Mouse (Mus musculus) neural tube, embryonic 14.5 days (tissue): Measurements from ENCODE around the gene Cutc. TPM values are rescaled to one million over a fixed set of nuclear protein-coding genes. Genes with fewer than 3 reads are reported as not detected.

Experiments used
- ATAC-seq: fragments of 200-750 bp; cut with Nextera tagmentation; 2 replicates; pipeline ENCODE4 v1.8.0; 2017; ENCODE audit warnings: low read depth, mild to moderate bottlenecking, moderate TSS enrichment, moderate library complexity
- H3K27ac ChIP-seq: fragments of 300-500 bp; sonication (generic); 2 replicates; pipeline ENCODE4 v1.5.1; 2014; ENCODE audit warnings: low read depth, mild to moderate bottlenecking, control low read depth, low read length, moderate library complexity, mixed read lengths
- H3K27me3 ChIP-seq: fragments of 300-500 bp; sonication (generic); 2 replicates; pipeline ENCODE4 v1.6.1; 2014; ENCODE audit warnings: low read length; ENCODE audit not compliant: control insufficient read depth, insufficient read depth
- H3K36me3 ChIP-seq: fragments of 300-500 bp; sonication (generic); 2 replicates; pipeline ENCODE4 v1.6.1; 2014; ENCODE audit warnings: low read length, mixed read lengths; ENCODE audit not compliant: control insufficient read depth, insufficient read depth
- H3K4me1 ChIP-seq: fragments of 300-500 bp; sonication (generic); 2 replicates; pipeline ENCODE4 v1.6.1; 2014; ENCODE audit warnings: low read length; ENCODE audit not compliant: control insufficient read depth, insufficient read depth
- H3K4me2 ChIP-seq: fragments of 300-500 bp; sonication (generic); 2 replicates; pipeline ENCODE4 v1.6.1; 2014; ENCODE audit warnings: mild to moderate bottlenecking, low read depth, low read length, control low read depth
- H3K4me3 ChIP-seq: fragments of 300-500 bp; sonication (generic); 2 replicates; pipeline ENCODE4 v1.5.1; 2014; ENCODE audit warnings: low read depth, low read length, control low read depth, mixed read lengths
- H3K9ac ChIP-seq: fragments of 300-500 bp; sonication (generic); replicated peaks from 2 replicates; pipeline ENCODE4 v1.6.1; 2014; ENCODE audit warnings: low read depth, mild to moderate bottlenecking, control low read depth, low read length, mixed read lengths
- H3K9me3 ChIP-seq: fragments of 300-500 bp; sonication (generic); 2 replicates; pipeline ENCODE4 v1.6.1; 2016; ENCODE audit warnings: low read length; ENCODE audit not compliant: control insufficient read depth
- WGBS: fragments of 180-500 bp; shearing (Covaris S2); extraction: QIAGEN DNeasy Blood & Tissue Kit; methylation state at CpG from one replicate; pipeline ENCODE4 v1.1.7; 2014; 5-methylcytosine and 5-hydroxymethylcytosine counted together
- polyA plus RNA-seq: library from polyadenylated mRNA; unstranded; fragments of >200 nt; fragmentation: Nextera tagmentation; extraction: Ambion mirVana; gene quantifications from 2 replicates; pipeline ENCODE4 v1.2.1, GENCODE M21; 2014

Gene Cutc
- polyA plus RNA-seq, 1 experiment from 2014 or later = 6.5 TPM

GRCm38 (mm10) chr19:43743401-43743800, 9.4 kb upstream of the Cutc start:
- H3K4me2 ChIP-seq = no peak overlapping the region
- H3K9me3 ChIP-seq = no peaks in the 10 kb centered on the region
- no peak overlapping the region for H3K4me3 ChIP-seq
- H3K36me3 ChIP-seq = peaks cover 56% of the 10 kb centered on the region
- no peak overlapping the region for H3K9ac ChIP-seq
- WGBS = over 99% methylated on average over 7 of the region's 7 CpGs
- ATAC-seq = no peak
- H3K4me1 ChIP-seq = no peaks in the 10 kb centered on the region
- no peaks in the 10 kb centered on the region for H3K27me3 ChIP-seq
- no peak overlapping the region for H3K27ac ChIP-seq

GRCm38 (mm10) chr19:43745740-43746139, 7.1 kb upstream of the Cutc start:
- 95% methylated on average over 3 of the region's 3 CpGs for WGBS

DNA sequence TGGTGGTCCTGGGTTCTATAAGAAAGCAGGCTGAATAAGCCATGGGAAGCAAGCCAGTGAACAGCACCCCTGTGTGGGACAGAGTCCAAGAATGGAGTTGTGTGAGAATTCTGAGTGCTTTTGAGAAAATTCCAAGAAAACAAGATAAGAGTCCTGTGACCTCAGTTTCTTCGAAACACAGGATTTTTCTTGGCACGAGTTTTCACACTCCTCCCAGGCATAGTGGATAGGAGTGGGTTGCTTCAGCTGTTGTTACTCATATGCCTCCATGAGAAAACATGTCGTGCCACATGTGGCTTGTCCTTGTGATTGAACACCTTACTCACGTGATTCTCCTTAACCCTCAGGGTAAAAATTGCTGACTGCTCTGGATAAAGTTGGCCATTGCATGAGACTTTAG, 4.9 kb upstream of the Cutc start:
- no peak overlapping the region for H3K4me2 ChIP-seq
- peaks cover 35% of the 10 kb centered on the region for H3K36me3 ChIP-seq
- no peaks in the 10 kb centered on the region for H3K4me1 ChIP-seq
- no peaks in the 10 kb centered on the region for H3K27me3 ChIP-seq
- no peak for ATAC-seq
- no peaks in the 10 kb centered on the region for H3K9me3 ChIP-seq
- 93% methylated on average over 4 of the region's 4 CpGs for WGBS
- H3K27ac ChIP-seq = no peak overlapping the region
- no peak overlapping the region for H3K4me3 ChIP-seq
- H3K9ac ChIP-seq = no peak overlapping the region

More at GRCm38 (mm10) chr19:43745740-43746139, 7.1 kb upstream of the Cutc start:
- H3K9ac ChIP-seq = no peak overlapping the region
- no peaks in the 10 kb centered on the region for H3K9me3 ChIP-seq
- H3K4me2 ChIP-seq = no peak overlapping the region
- no peak overlapping the region for H3K4me3 ChIP-seq
- H3K36me3 ChIP-seq = peaks cover 46% of the 10 kb centered on the region
- no peaks in the 10 kb centered on the region for H3K4me1 ChIP-seq
- no peak for ATAC-seq
- no peak overlapping the region for H3K27ac ChIP-seq
- no peaks in the 10 kb centered on the region for H3K27me3 ChIP-seq

DNA sequence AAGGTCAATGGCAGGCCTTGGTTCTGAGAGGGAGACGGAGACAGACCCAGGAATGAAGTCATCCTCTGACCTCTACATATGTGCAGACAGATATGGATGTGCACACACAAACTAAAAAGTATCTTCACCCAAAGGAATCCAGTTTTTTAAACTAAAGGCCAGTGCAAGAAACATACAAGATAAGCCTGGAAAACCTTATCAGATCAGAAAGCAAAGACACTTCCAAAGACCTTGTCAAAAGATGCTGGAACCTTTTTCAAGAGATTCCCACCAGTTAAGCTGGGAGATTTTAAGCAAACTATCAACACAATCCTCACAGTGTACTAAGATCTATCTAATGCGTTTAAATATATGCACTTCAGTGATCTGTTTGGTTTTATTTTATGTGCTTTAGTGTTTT, 2.8 kb upstream of the Cutc start:
- Histone ChIP-seq H3K9me3 (no peaks in the 10 kb centered on the region), H3K4me3 (no peak overlapping the region), H3K4me2 (no peak overlapping the region), H3K27me3 (no peaks in the 10 kb centered on the region), H3K4me1 (no peaks in the 10 kb centered on the region), H3K9ac (no peak overlapping the region), H3K27ac (no peak overlapping the region), H3K36me3 (peaks cover 28% of the 10 kb centered on the region)
- no peak for ATAC-seq
- 89% methylated on average over 2 of the region's 2 CpGs for WGBS

- WGBS = 1% methylated on average over 23 of the region's 24 CpGs
These were observed 535 bp downstream of the Cutc start for GRCm38 (mm10) chr19:43753226-43753835.

GRCm38 (mm10) chr19:43754237-43754636, 1.4 kb downstream of the Cutc start:
- Histone ChIP-seq H3K4me1 (no peaks in the 10 kb centered on the region), H3K27me3 (no peaks in the 10 kb centered on the region), H3K27ac (no peak overlapping the region), H3K4me3 (no peak overlapping the region), H3K4me2 (no peak overlapping the region), H3K9ac (no peak overlapping the region), H3K9me3 (no peaks in the 10 kb centered on the region), H3K36me3 (no peaks in the 10 kb centered on the region)
- ATAC-seq = no peak
- WGBS = 78% methylated on average over 2 of the region's 2 CpGs

More at GRCm38 (mm10) chr19:43753226-43753835, 535 bp downstream of the Cutc start:
- H3K4me1 ChIP-seq = no peaks in the 10 kb centered on the region
- H3K4me3 ChIP-seq = peak overlapping the region; percentile 64
- no peaks in the 10 kb centered on the region for H3K27me3 ChIP-seq
- H3K27ac ChIP-seq = peak overlapping the region; percentile 92
- peak overlapping the region; percentile 75 for H3K4me2 ChIP-seq
- peak overlapping the region; percentile 65 for H3K9ac ChIP-seq
- H3K9me3 ChIP-seq = no peaks in the 10 kb centered on the region
- peaks cover 8% of the 10 kb centered on the region; the same call in 1 of the 2 replicates for H3K36me3 ChIP-seq
- peak; percentile 90 for ATAC-seq

- Histone ChIP-seq H3K9ac (no peak overlapping the region), H3K36me3 (no peaks in the 10 kb centered on the region), H3K4me3 (no peak overlapping the region), H3K4me1 (no peaks in the 10 kb centered on the region), H3K4me2 (no peak overlapping the region), H3K9me3 (no peaks in the 10 kb centered on the region), H3K27ac (no peak overlapping the region), H3K27me3 (no peaks in the 10 kb centered on the region)
- 76% methylated on average over 2 of the region's 2 CpGs for WGBS
- no peak for ATAC-seq
These were observed 2.1 kb downstream of the Cutc start for GRCm38 (mm10) chr19:43754872-43755271.

DNA sequence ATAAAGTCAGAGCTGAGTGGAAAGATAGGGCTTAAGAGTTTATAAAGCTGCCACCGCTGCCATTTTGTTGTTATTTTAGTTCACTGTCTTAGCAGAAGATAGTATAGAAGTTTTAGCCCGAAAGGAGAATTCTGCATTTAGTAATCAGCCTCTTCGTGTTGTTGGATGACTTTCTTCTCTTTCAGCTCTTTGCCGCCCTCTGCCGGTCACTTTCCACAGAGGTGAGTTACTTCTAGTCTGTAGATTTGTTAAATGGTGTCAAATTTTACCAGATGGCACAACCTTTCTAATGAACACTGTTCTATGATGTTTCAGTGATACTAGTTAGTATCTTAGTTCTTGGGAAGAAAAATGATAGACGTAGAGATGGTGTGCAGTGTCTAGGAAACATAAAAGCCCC, 7.7 kb downstream of the Cutc start:
- Histone ChIP-seq H3K9me3 (no peaks in the 10 kb centered on the region), H3K27me3 (no peaks in the 10 kb centered on the region), H3K9ac (no peak overlapping the region), H3K4me1 (no peaks in the 10 kb centered on the region), H3K27ac (no peak overlapping the region), H3K4me2 (no peak overlapping the region), H3K36me3 (no peaks in the 10 kb centered on the region), H3K4me3 (no peak overlapping the region)
- ATAC-seq = no peak
- 26% methylated on average over 6 of the region's 6 CpGs for WGBS

DNA sequence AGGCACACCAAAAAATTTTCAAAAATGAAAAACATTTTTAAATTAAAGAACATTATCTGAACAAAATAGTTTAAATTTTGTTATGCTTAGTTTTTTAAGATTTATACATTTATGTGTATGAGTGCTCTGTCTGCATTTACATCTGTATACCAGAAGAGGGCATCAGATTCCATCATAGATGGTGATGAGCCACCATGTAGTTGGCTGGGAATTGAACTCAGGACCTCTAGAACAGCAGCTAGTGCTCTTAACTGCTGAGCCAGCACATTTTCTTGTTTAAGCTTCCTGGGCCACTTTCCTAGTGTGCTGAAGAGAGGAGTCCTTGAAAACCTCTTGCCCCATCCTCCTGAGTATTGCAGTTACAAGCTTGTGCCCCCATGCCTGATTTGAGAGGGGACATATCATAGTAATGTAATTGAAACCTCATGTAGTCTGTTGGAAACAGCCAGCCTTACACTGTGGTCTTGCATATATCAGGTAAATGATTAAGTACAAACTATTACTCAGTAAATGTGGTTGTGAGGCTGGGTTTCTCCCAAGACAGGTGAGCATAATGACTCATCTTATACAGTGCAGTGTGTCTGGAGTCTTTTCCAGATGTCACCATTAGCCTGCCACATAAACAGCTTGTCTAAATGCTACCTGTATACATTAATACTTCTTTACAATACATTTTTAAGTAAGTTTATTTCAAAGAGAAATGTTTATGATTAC, 8.9 kb downstream of the Cutc start:
- H3K9ac ChIP-seq = no peak overlapping the region

More for the DNA sequence above, 8.9 kb downstream of the Cutc start:
- H3K4me2 ChIP-seq = no peak overlapping the region
- no peak overlapping the region for H3K27ac ChIP-seq
- H3K36me3 ChIP-seq = no peaks in the 10 kb centered on the region
- no peak overlapping the region for H3K4me3 ChIP-seq
- H3K27me3 ChIP-seq = no peaks in the 10 kb centered on the region
- H3K9me3 ChIP-seq = no peaks in the 10 kb centered on the region
- H3K4me1 ChIP-seq = no peaks in the 10 kb centered on the region
- no peak for ATAC-seq
